Mouse (Mus musculus) embryonic facial prominence, embryonic 14.5 days (tissue): ENCODE measurements around the gene Oxnad1. TPM values are rescaled to one million over a fixed set of nuclear protein-coding genes. Genes with fewer than 3 reads are reported as not detected.

Experiments used
- ATAC-seq: fragments of 200-750 bp; cut with Nextera tagmentation; 2 replicates; pipeline ENCODE4 v1.8.0; 2017; ENCODE audit warnings: low read depth, moderate number of reproducible peaks, moderate TSS enrichment
- DNase-seq: peaks from one replicate; pipeline ENCODE4 v3.0.0-alpha.2; 2015; ENCODE audit warnings: low spot score
- H3K27ac ChIP-seq: fragments of 300-500 bp; sonication (generic); replicated peaks from 2 replicates; pipeline ENCODE4 v1.5.1; 2014; ENCODE audit warnings: low read depth, mild to moderate bottlenecking, low read length, moderate library complexity
- H3K27me3 ChIP-seq: fragments of 300-500 bp; sonication (generic); replicated peaks from 2 replicates; pipeline ENCODE4 v1.6.1; 2014; ENCODE audit warnings: low read length; ENCODE audit not compliant: control insufficient read depth, insufficient read depth
- H3K36me3 ChIP-seq: fragments of 300-500 bp; sonication (generic); 2 replicates; pipeline ENCODE4 v1.6.1; 2014; ENCODE audit warnings: low read length, mixed read lengths; ENCODE audit not compliant: control insufficient read depth, insufficient read depth
- H3K4me1 ChIP-seq: fragments of 300-500 bp; sonication (generic); 2 replicates; pipeline ENCODE4 v1.6.1; 2014; ENCODE audit warnings: antibody characterized with exemption, low read length; ENCODE audit not compliant: control insufficient read depth, insufficient read depth
- H3K4me2 ChIP-seq: fragments of 300-500 bp; sonication (generic); 2 replicates; pipeline ENCODE4 v1.6.1; 2014; ENCODE audit warnings: low read depth, mild to moderate bottlenecking, low read length, moderate library complexity, mixed read lengths
- H3K4me3 ChIP-seq: fragments of 300-500 bp; sonication (generic); 2 replicates; pipeline ENCODE4 v1.5.1; 2014; ENCODE audit warnings: low read depth, mild to moderate bottlenecking, low read length
- H3K9ac ChIP-seq: fragments of 300-500 bp; sonication (generic); 2 replicates; pipeline ENCODE4 v1.6.1; 2014; ENCODE audit warnings: low read depth, mild to moderate bottlenecking, low read length, moderate library complexity, mixed read lengths
- H3K9me3 ChIP-seq: fragments of 300-500 bp; sonication (generic); 2 replicates; pipeline ENCODE4 v1.6.1; 2016; ENCODE audit warnings: low read length; ENCODE audit not compliant: control insufficient read depth
- WGBS: fragments of 180-500 bp; shearing (Covaris S2); extraction: QIAGEN DNeasy Blood & Tissue Kit; methylation state at CpG from one replicate; pipeline ENCODE4 v1.1.7; 2014; 5-methylcytosine and 5-hydroxymethylcytosine counted together
- polyA plus RNA-seq: library from polyadenylated mRNA; unstranded; fragments of >200 nt; fragmentation: Nextera tagmentation; extraction: Ambion mirVana; gene quantifications from 2 replicates; pipeline ENCODE4 v1.2.1, GENCODE M21; 2014

Gene Oxnad1
- polyA plus RNA-seq, 1 experiment from 2014 or later, result 14.8 TPM

DNA sequence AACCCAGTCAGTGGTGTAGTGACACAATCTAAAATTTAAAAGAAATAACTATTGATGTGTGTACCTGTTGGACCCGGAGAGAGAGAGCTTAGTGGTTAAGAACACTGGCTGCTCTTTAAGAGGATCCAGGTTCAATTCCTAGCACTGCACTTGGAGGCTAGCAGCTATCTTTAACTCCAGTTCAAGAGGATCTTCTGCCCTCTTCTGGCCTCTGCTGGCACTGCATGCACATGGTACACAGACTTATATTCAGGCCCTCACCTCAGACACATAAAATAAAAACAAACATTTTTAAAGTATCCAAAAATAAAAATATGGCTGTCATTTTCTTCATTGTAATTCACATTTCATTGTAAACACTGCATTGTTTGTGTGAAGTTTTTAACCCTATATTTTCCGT lies 28.5 kb upstream of the Oxnad1 start:
- no peaks in the 10 kb centered on the region for H3K36me3 ChIP-seq
- DNase-seq (no peak), ATAC-seq (no peak)
- H3K27ac ChIP-seq, result no peak overlapping the region
- H3K9ac ChIP-seq, result no peak overlapping the region
- 96% methylated on average over 2 of the region's 2 CpGs for WGBS
- no peak overlapping the region for H3K4me2 ChIP-seq
- H3K9me3 ChIP-seq, result no peaks in the 10 kb centered on the region
- H3K4me3 ChIP-seq, result no peak overlapping the region
- peaks cover 4% of the 10 kb centered on the region; the same call in 1 of the 2 replicates for H3K4me1 ChIP-seq
- H3K27me3 ChIP-seq, result no peaks in the 10 kb centered on the region

- 82% methylated on average over 4 of the region's 4 CpGs for WGBS
Measured at GRCm38 (mm10) chr14:32057664-32058063, 27.5 kb upstream of the Oxnad1 start.

DNA sequence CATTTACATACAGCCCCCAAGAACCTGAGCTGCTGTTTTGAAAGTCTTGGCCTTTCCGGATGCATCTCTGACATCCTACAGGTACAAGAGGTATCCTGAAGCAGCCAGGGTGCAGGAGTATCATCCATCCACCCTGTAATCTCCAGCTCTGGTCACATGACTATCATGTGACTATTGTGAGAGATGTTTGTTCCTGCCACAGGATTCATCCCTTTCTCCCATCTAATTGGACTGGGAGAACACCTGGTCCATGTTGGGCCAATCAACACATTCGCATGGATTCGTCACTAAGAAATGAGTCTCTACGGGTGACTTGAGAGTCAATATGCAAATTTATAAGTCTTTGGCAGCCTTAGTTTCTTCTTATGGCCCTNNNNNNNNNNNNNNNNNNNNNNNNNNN lies 23.8 kb upstream of the Oxnad1 start:
- WGBS, result 90% methylated on average over 4 of the region's 4 CpGs
- no peak overlapping the region for H3K4me3 ChIP-seq

More at GRCm38 (mm10) chr14:32057664-32058063, 27.5 kb upstream of the Oxnad1 start:
- Histone ChIP-seq H3K4me3 (no peak overlapping the region), H3K27ac (no peak overlapping the region), H3K9me3 (no peaks in the 10 kb centered on the region), H3K27me3 (no peaks in the 10 kb centered on the region), H3K36me3 (no peaks in the 10 kb centered on the region), H3K9ac (no peak overlapping the region), H3K4me2 (no peak overlapping the region), H3K4me1 (peaks cover 4% of the 10 kb centered on the region; the same call in 1 of the 2 replicates)
- ATAC-seq (no peak), DNase-seq (no peak)

DNA sequence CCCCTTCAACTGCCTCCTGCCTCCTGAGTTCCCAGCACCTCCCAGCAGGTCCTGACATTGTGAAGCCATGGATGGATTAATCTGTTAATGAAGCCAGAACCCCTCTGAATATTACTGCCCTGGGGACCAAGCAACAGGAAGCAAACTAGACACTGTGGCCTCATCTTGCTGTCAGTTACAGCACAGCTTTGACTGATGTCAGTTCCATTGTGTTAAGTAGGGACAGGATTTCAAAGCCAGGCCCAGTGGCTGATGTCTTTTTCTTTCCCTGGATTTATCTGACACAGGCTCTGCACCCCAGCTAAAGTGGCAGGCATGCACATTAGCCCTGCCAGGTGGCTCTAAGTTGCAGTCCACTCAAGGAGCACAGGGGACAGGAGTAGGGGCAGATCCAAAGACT lies 12.4 kb upstream of the Oxnad1 start:
- Histone ChIP-seq H3K4me1 (no peaks in the 10 kb centered on the region), H3K4me3 (no peak overlapping the region), H3K9me3 (no peaks in the 10 kb centered on the region), H3K9ac (no peak overlapping the region), H3K4me2 (no peak overlapping the region), H3K27me3 (no peaks in the 10 kb centered on the region), H3K36me3 (no peaks in the 10 kb centered on the region), H3K27ac (no peak overlapping the region)
- DNase-seq, result no peak
- ATAC-seq, result no peak

More for the DNA sequence above, 23.8 kb upstream of the Oxnad1 start:
- no peak overlapping the region for H3K27ac ChIP-seq
- H3K9me3 ChIP-seq, result peaks cover 12% of the 10 kb centered on the region; the same call in 1 of the 2 replicates
- no peak overlapping the region for H3K4me2 ChIP-seq
- H3K36me3 ChIP-seq, result no peaks in the 10 kb centered on the region
- no peak overlapping the region for H3K9ac ChIP-seq
- no peak for ATAC-seq
- no peak for DNase-seq
- H3K27me3 ChIP-seq, result no peaks in the 10 kb centered on the region
- no peaks in the 10 kb centered on the region for H3K4me1 ChIP-seq

GRCm38 (mm10) chr14:32073211-32073685 lies 11.9 kb upstream of the Oxnad1 start:
- DNase-seq, result peak; percentile 31
- no peak overlapping the region for H3K4me2 ChIP-seq
- WGBS, result 54% methylated on average over 8 of the region's 8 CpGs
- no peaks in the 10 kb centered on the region for H3K36me3 ChIP-seq
- H3K27me3 ChIP-seq, result no peaks in the 10 kb centered on the region
- no peak overlapping the region for H3K27ac ChIP-seq
- H3K4me3 ChIP-seq, result no peak overlapping the region
- H3K4me1 ChIP-seq, result no peaks in the 10 kb centered on the region
- ATAC-seq, result no peak
- H3K9ac ChIP-seq, result no peak overlapping the region
- H3K9me3 ChIP-seq, result no peaks in the 10 kb centered on the region

DNA sequence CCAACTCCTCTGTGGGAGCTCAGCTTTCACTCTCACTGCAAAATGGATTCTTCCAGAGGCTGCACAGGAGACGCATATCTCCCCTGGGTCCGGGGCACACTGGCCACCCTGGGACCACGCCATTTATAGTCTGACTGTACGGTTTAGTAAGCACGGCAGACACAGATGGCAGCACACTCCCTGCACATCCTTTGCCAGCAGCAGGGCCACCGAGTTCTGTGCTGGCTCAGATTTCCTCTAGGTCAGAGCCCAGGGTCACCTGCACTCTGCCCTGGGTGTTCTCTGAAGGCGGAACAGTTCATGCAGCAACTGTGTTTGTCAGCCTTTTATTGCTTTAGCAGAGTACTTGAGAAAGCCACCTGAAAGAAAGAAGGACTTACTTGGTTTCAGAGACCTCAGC lies 11.3 kb upstream of the Oxnad1 start:
- ATAC-seq (no peak), DNase-seq (no peak)
- H3K27ac ChIP-seq, result no peak overlapping the region
- no peak overlapping the region for H3K9ac ChIP-seq
- no peaks in the 10 kb centered on the region for H3K9me3 ChIP-seq
- no peak overlapping the region for H3K4me3 ChIP-seq
- no peaks in the 10 kb centered on the region for H3K27me3 ChIP-seq
- WGBS, result 37% methylated on average over 7 of the region's 7 CpGs
- H3K4me1 ChIP-seq, result no peaks in the 10 kb centered on the region
- no peaks in the 10 kb centered on the region for H3K36me3 ChIP-seq
- H3K4me2 ChIP-seq, result no peak overlapping the region

- Histone ChIP-seq H3K4me1 (no peaks in the 10 kb centered on the region), H3K4me2 (no peak overlapping the region), H3K27ac (no peak overlapping the region), H3K9me3 (no peaks in the 10 kb centered on the region), H3K27me3 (no peaks in the 10 kb centered on the region), H3K9ac (no peak overlapping the region), H3K36me3 (peaks cover 12% of the 10 kb centered on the region), H3K4me3 (no peak overlapping the region)
- WGBS, result 47% methylated on average over 8 of the region's 8 CpGs
- peak; percentile 47 for DNase-seq
- peak; percentile 75; the same call in 1 of the 2 replicates for ATAC-seq
Measured at GRCm38 (mm10) chr14:32076896-32077575, 8.1 kb upstream of the Oxnad1 start.

- DNase-seq, result no peak
Measured at GRCm38 (mm10) chr14:32081026-32081425, 4.1 kb upstream of the Oxnad1 start.

GRCm38 (mm10) chr14:32082891-32083290 lies 2.3 kb upstream of the Oxnad1 start:
- Histone ChIP-seq H3K27me3 (no peaks in the 10 kb centered on the region), H3K9ac (no peak overlapping the region), H3K4me2 (no peak overlapping the region), H3K4me3 (no peak overlapping the region), H3K9me3 (no peaks in the 10 kb centered on the region), H3K4me1 (peaks cover 13% of the 10 kb centered on the region), H3K36me3 (peaks cover 22% of the 10 kb centered on the region), H3K27ac (no peak overlapping the region)
- DNase-seq (no peak), ATAC-seq (no peak)
- 91% methylated on average over 6 of the region's 6 CpGs for WGBS

More at GRCm38 (mm10) chr14:32081026-32081425, 4.1 kb upstream of the Oxnad1 start:
- Histone ChIP-seq H3K27me3 (no peaks in the 10 kb centered on the region), H3K9ac (no peak overlapping the region), H3K4me1 (0 out of 2 replicates have a peak, but pooled peaks cover 3% of the 10 kb centered on the region), H3K36me3 (peaks cover 22% of the 10 kb centered on the region), H3K9me3 (no peaks in the 10 kb centered on the region), H3K4me3 (no peak overlapping the region), H3K27ac (no peak overlapping the region), H3K4me2 (no peak overlapping the region)
- WGBS, result 81% methylated on average over 10 of the region's 10 CpGs
- ATAC-seq, result no peak
